Mouse (Mus musculus): Measurements from ENCODE around the gene F9.
"Not testable (repeated sequence)": the region's sequence is repeated elsewhere in the genome, so short reads cannot be mapped to it uniquely, and the experiment has no call there.

Gene F9

DNA sequence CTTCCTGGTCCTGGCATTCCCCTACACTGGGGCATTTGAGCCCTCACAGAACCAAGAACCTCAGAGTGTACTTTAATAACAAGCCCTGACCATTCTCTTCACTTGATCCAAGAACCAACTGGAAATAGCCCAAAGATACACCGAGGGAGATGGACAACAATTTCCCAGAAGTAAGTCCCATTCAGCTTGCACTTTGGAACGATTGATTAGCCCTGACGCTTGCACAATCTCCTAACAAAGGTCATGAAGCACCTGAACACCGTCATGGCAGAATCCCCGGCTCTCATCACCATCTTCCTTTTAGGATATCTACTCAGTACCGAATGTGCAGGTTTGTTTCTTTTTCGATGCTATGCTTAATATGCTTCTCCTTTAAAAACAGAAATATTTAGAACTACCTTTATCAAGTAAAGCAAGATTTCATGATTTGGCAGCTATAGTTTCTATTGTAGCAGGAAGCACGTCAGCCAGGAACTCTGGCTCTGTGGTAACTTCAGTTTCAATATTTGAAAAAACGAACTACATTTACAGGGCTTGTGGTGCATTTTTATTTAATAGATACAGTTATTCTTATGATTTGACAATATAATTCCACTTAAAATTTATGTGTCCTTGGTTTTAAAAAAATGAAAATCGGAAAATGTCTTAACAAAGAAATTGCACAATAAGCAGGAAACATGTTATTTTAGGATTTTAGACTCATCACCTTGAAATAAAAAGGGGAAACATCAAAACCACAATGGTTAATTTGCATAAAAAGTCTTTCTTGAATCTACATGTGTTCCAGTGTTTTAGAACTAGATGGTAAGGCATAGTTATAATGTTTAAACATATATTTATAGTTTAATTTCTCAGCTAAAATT, at the start of gene F9:
TSS of gene F9 (plus strand) at position 244 of the 863 bp plus-strand sequence.
- DNase-seq, result no peak

DNA sequence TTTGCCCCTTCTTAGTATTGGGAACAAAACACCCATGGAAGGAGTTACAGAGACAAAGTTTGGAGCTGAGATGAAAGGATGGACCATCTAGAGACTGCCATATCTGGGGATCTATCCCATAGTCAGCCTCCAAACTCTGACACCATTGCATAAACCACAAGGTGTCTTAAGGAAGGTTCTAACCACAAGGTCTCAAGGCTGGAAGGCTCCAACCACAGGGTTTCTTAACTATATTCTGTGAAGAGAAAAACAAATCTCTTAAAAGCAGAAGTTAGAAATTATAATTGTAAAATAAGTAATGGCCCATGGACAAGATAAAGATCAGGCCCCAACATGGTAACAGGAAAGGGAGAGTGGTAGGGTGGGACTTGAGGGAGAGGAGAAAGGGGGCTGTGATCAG, 29.5 kb upstream of the F9 start:
- not testable (repeated sequence) for DNase-seq

DNA sequence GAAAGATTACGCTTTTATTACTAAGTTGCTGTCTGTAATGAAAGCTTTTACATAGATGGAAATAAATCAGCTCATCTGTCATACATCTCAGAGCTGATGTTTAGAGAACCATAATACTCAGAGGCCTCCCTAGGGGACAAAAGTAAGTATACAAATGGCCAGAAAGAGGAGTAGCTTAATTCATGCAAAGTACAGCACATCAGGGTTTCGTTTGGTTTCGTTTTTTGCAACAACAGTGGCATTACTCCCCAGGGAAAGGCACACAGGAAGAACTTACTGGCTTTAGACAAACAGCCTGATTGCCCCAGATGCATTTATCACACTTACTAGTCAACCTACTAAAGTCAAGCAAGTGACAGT, 800 bp downstream of the F9 start:
- no peak for DNase-seq

DNA sequence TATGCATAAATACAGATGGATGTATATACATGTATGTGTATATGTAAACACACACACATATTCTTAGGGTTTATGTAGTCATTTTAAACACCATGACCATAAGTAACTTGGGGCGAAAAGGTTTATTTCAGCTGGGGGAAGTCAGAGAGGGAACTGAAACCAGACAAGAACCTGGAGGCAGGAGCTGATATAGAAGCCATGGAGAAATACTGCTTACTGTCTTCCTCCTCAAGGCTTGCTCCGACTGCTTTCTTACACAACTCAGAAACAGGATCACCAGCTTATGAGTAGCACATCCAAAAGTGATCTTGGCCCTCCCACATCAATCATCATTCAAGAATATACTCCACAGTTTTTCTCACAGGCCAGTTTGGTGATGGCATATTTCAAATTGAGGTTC, 2.2 kb downstream of the F9 start:
- no peak for DNase-seq

DNA sequence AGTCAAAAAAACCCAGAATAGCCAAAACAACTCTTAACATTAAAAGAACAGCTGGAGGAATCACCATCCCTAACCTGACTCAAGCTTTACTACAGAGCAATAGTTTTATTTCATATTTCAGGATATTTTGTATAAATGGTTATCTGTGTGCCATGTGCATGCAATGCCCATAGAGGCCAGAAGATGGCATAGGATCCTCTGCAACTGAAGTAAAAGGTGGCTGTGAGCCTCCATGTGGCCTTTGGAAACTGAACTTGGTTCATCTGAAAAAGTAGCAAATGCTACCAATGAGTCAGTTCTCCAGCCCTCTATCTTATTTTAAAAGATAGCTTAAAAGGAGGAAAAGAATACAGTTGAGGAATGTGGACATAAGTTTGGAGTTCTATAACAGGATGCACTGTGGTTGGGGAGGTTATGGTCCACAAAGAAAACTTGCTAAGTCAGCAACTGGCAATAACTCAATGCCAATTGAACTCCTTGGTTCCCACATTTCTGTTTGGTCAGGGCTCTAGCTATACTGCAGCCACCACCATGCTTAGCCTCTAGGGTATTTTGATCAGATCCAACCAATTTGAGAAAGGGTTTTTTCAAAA, 13.9 kb downstream of the F9 start:
- DNase-seq, result peak; percentile 12

DNA sequence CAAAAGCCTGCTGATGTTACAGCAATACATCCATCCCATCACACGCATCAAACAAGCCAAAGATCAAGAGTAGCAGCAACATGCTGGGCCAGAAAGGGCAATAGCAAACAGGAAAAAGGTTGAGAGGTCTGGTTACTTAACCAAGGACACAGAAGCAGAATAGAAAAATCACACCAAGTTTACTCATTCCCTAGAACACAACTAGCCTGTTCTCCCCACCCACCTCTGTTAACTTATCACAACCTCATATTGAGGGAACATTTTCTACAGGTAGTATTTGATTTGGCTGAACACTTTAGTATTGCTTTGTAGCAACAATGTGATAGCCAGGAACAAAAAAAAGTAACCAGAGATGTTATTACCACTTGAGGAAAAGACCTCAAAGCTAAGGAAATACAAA, 15.3 kb downstream of the F9 start:
- DNase-seq, result no peak

DNA sequence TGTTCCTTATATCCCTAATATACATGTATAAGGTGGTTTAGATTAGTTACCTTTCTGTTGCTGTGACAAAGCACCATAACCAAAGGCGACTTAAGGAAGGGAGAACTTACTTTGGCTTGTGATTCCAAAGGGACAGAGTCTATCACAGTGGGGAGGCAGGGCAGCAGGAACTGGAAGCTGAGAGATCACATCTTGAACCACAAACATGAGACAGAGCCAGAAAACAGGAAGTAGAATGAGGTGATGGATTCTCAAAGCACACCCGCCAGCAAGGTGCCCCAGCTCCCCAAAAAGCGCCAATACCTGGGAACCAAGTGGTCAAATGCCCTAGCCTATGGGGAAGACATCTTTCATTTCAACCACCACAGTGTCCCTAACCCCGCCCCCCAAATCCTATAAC, 21.7 kb downstream of the F9 start:
- no peak for DNase-seq

DNA sequence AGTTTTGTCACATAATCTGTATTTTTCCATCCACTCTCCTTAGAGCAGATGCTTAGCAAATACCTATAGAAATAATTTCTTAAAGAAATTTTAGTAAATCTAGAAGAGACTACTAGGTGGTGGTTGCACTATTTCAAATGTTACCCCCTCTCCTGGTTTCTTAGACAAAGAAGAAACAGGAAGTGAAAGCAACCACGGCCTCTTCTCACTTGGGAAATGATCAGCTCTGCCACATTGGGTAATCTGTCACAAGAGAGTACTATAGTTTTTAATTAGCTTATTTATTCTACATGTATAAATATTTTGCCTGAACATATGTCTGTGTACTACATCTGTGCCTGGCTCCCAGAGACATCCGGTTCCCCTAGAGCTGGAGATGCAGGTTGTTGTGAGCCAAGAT, 22.3 kb downstream of the F9 start:
- DNase-seq, result no peak

DNA sequence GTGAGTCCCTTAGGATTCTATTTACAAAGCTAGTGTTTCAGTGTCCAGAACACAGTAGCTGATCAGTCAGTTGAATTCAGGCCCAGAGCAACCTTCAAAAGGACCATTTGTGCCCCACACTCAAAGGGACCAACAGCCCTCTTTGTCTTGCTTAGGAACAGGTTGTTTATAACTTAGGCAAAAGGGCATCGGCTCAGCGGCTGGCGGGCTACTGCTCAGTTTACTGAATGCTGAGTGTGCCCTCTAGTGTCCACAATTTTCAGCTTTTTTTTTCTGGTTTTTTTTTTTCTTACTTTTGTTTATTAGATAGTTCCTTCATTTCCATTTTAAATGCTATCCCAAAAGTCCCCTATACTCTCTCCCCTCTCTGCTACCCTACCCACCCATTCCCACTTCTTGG, 27.4 kb downstream of the F9 start:
- DNase-seq, result peak; percentile 18

DNA sequence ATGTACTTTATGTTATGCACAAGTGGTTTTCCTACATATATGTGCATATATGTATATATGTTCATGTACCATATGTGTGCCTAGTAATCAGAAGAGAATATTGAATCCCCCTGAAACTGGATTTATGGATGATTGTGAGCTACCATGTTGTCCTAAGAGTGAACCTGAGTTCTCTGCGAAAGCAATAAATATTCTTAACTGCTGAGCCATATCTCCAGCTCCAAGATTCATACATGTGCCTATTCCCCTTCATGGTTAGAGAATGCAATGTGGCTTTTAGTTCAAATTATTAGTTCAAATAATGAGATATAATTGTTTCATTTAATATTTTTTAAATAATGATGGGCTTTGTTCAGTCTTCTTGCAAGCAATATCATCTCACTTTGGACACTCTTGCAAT, 55.5 kb downstream of the F9 start:
- DNase-seq, result no peak

DNA sequence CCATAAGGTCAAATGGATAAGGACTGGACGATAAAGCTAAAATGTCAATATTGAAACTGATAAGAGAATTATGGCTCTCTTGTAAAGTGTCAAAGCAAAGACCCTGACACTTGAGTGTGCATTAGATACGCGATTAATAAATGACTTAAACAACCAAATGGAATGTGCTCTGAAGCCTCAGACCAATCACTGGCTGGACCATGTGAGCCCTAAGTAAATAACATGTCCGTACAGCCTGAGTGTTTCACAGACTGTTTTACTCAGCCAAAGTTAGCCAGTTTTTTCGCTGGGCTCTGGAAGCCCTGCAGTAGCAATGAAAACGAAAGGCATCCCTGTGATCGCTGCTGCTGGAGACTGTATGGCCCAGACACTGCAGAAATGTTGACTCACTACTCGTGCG, 55.9 kb downstream of the F9 start:
- no peak for DNase-seq

DNA sequence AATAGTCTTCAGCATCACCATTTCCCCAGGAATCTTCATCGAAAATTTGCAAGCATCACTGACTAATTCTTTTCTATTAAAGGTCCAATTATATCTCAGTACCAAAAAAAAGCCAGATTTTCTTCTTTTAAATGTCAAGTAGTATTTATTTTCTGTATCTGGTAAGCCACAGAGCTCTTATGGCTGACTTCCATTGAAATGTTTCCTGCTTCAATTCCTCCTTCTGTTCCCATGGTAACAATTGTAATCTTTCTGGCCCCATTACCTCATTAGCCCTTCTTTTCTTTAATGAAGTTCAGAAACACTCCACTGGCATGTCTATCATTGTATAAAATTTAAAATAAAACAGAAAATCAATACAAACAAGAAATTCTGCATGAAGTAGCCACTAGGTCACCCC, 76.1 kb downstream of the F9 start:
- no peak for DNase-seq
